27 mouse cellular contexts compared by ENCODE assay signal in the genomic region with DNA sequence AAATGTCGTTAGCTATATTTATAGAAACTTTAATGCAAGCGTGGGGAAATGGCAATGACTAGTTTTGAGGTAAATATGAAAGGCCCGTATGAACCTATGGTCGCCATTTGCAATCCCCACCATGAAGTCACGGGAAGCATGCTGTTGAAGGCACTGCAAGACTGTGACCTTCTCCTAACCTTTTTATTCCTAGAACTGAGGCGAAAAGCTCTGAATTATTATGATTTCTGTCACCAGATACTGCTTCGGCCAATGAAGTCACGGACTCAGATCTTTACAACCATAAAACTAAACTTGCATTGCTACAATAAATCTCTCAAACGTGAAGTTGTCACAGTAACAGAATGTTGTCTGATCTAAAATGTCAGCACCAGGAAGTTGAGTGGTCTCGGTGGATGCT. TPM values are rescaled to one million over a fixed set of nuclear protein-coding genes. Genes with fewer than 3 reads are reported as not detected.
"Had no signal": no experiment of that assay in that cellular context is flagged by ENCODE, and none has a peak within 500 bp of the region (broad histone marks: within the 10 kb centered on the region; RNA-seq: fewer than 3 reads in every experiment).

No protein-coding gene starts in this region.

- H3K4me1 ChIP-seq: heart, embryonic 10.5 days; hindbrain, embryonic 12.5 days; kidney, embryonic 15.5 days had no signal

- H3K9ac ChIP-seq: heart, embryonic 12.5 days; hindbrain, embryonic 12.5 days; hindbrain, embryonic 14.5 days; kidney, embryonic 15.5 days; limb, embryonic 12.5 days had no signal

- H3K27ac ChIP-seq: gastrocnemius, adult 2 months; heart, embryonic 10.5 days; hindbrain, embryonic 10.5 days; hindbrain, embryonic 14.5 days; kidney, embryonic 15.5 days; kidney, postnatal 0 days; limb, embryonic 12.5 days had no signal

- DNase-seq: gastrocnemius, adult 2 months; gastrocnemius, postnatal 10 days; gastrocnemius, postnatal 25 days; heart, adult 18-20 months; heart, postnatal 10 days; heart, postnatal 4 days; kidney, adult 11 months; kidney, adult 2 months; kidney, adult 9 months; kidney, postnatal 14 days; kidney, postnatal 36 days; layer of hippocampus, adult 9-11 months; layer of hippocampus, postnatal 36 days; liver had no signal

- ATAC-seq: hindbrain, embryonic 16.5 days; inflammation-experienced regulatory T-cells, adult 6 months had no signal

- H3K9me3 ChIP-seq: heart, embryonic 10.5 days; hindbrain, embryonic 12.5 days; limb, embryonic 10.5 days; limb, embryonic 12.5 days had no signal

- H3K36me3 ChIP-seq: heart, embryonic 10.5 days; hindbrain, embryonic 10.5 days; hindbrain, embryonic 12.5 days; kidney, embryonic 15.5 days; limb, embryonic 10.5 days; limb, embryonic 12.5 days had no signal

- H3K27me3 ChIP-seq: heart, embryonic 12.5 days; hindbrain, embryonic 12.5 days; kidney, embryonic 15.5 days; limb, embryonic 12.5 days had no signal

- H3K4me3 ChIP-seq: gastrocnemius, adult 2 months; heart, embryonic 10.5 days; heart, embryonic 12.5 days; hindbrain, embryonic 10.5 days; hindbrain, embryonic 12.5 days; kidney, embryonic 15.5 days; limb, embryonic 10.5 days; limb, embryonic 12.5 days had no signal

- H3K4me2 ChIP-seq: heart, embryonic 12.5 days; hindbrain, embryonic 12.5 days; hindbrain, embryonic 14.5 days; kidney, embryonic 15.5 days; limb, embryonic 12.5 days; liver, embryonic 11.5 days had no signal

RNA-seq across cellular contexts. Expression of gene Cpne8, which starts 33.4 kb away (rescaled TPM):
- total RNA-seq: granulocyte monocyte progenitor cell, adult 5-6 weeks had no signal
